Mouse (Mus musculus) bone marrow macrophage, adult 2 months (primary cell): ENCODE results near the gene Gpd2.

ENCODE experiments used
- CTCF ChIP-seq: IDR thresholded peaks from 2 replicates; pipeline ENCODE4 v1.5.1; 2012; ENCODE audit warnings: low read depth, mild to moderate bottlenecking, low read length, moderate library complexity
- POLR2A ChIP-seq: IDR thresholded peaks from 2 replicates; pipeline ENCODE4 v1.6.1; 2012; ENCODE audit warnings: mild to moderate bottlenecking, low read depth, low read length, borderline replicate concordance

DNA sequence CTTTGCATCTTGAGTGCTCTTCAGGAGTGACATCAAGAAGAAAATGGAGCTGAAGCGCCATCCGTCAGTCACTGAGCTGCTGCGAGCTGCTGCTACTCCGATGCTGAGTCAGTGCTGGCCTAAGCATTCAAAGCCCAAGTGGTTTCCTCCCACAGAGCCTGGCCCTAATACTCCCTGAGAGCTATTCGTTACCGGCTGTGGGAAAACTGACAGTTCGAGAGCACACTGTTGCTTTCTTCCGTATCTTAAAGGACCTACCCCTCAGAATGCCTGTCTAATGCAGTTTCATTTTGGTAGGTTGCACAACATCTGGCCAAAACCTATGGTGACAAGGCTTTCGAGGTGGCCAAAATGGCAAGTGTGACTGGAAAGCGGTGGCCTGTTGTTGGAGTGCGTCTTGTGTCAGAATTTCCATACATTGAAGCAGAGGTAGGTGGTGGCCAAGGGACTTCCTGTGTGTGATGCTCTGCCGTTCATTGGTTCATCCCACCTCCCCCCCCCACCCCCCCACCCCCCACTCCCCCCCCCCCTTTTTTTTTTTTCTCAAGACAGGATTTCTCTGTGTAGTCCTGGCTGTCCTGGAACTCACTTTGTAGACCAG is 118.9 kb downstream of the Gpd2 start:
- TF ChIP-seq POLR2A (no peak), CTCF (no peak)
